Mouse (Mus musculus) fibroblast of lung, adult 2 months (primary cell): ENCODE measurements around the gene Dnm2.
A peak's percentile ranks its signal among the peaks of the same experiment; 100 is the strongest.

Experiments used
- DNase-seq: peaks from one replicate; pipeline ENCODE4 v3.0.0-alpha.2; 2011; ENCODE audit warnings: low read depth

Gene Dnm2

DNA sequence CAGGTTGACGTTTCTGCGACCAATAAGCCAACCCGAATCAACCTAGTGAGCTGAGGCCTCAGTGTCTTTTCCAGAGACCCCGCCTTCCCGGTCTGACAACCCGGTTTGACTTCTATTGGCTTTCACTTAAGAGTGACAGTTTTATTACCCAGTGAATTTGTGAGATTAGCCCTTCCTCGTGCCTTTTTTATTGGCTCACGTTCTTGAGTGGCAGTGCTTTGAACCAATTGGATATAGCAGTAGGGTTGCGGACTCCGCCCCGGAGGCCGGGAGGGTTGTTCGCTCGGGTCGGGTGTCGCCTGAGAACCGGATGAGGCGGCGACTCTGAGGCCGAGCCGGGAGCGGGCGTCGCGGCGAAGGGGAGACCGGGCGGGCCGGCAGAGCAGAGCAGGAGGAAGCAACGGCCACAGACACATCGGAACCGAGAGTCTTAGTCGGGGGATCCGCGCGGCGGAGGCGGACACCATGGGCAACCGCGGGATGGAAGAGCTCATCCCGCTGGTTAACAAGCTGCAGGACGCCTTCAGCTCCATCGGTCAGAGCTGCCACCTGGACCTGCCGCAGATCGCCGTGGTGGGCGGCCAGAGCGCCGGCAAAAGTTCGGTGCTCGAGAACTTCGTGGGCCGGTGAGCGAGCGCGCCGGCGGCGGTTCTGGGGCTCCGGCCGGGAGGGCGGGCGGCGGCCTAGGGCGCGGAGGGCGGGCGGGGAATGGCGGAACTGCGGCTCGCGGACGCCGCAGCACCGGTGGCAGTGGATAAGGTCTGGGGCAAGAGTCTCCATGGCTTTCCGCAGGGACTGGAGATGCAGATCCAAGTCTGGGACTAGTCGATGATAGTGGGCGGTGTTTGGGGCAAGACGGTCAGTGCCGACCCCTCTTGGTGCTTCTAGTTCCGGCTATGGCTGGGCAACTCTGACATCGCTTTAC is at the start of gene Dnm2:
Gene Dnm2 (plus strand): TSS at position 278 of the 925 bp plus-strand sequence.
- peak; percentile 97 for DNase-seq

DNA sequence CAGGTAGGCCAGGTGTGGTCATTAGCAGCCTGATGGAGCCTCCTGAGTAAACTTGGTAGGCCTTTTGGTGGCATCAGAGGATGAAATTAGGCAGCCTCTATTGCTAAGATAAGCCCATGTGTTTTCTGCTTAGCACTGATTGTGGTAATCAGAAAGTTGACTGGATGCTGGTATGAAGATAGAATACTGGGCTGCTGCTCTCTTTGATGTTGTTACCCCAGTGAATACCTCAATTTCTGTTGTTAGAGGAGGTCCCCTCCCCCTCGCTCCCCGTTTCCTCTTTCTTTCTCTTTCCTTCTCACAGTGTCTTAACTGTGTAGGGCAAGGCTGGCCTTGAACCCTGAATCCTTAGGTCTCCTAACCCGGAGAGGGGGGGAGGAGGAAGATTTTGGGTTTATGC is 45.5 kb upstream of the Dnm2 start:
- DNase-seq = no peak

DNA sequence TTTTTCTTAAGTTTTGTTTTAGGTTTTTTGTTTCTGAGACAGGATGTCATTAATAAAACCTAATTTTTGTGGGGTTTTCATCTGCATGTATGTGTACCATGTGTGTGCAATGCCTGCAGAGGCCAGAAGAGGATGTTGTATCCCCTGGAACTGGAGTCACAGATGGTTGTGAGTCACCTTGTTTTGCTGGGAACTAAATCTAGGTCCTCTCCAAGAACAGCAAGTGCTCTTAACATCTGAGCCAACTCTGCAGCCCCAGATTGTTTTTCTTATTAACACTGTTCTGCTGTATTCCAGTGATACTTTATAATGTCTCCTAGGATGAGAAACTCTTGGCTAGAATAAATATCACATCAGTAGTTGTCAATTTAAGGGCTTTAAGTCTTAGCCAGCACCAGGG is 43.8 kb upstream of the Dnm2 start:
- DNase-seq = no peak

DNA sequence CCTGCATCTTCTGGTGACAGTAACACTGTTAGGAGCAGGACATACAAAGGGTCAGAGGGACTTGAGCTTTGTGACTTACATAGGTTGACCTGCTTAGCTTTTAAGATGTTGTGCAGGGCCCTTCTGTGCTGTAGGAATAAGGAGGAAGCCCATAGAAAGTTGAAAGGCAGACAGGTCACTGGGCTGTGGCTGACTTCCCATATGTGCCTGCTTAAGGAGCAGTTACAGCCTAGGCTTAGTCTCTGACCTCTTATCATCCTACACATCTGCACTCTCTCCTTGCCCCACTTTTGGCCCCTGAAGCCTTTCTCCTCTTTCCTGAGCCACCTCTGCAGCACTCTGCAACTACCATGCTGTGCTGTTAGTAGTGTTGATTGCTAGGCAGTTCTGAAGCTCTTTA is 40.7 kb upstream of the Dnm2 start:
- no peak for DNase-seq

DNA sequence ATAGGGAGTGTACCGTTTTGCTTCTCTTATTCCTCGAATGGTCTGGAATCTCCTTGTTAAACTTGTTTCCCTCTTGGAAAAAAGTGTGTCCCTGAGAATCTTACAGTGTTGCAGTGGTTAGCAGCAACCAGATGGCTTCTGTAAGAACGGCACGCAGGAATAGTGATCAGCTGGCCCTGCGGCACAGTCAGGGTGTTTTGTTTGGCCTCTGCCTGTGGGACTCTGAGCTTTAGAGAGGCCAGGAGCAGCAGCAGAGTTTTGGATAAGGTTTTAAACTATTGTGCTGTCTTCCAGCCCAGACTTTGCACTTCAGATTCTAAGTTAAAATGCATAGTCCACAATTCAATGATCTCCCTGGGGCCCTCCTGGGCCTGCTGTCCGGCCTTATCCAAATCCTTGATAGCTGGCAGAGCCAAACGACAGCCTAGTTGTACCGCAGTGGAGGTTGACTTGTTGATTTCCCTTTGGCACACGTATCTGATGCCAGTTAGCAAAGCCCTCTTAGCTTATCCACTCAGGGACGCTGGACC is 32.0 kb upstream of the Dnm2 start:
- no peak for DNase-seq

DNA sequence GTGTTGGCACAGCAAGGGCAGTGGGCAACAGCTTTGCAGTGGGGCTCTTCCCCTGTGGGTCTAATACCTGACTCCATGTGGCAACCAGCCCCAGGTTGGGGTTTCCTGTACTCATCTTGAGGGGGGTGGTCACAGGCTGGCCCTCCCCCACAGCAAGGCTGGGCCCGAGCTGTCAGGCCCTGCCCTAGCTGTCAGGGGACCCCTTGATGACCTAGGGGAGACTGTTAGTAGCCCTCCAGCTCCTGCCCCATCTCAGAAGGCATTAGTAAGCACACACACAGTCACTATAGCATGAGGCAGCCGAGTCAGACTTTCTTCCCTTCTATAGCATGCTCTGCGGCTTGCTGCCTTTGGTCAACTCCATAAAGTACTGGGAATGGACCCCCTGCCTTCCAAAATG is 29.0 kb upstream of the Dnm2 start:
- DNase-seq = no peak

DNA sequence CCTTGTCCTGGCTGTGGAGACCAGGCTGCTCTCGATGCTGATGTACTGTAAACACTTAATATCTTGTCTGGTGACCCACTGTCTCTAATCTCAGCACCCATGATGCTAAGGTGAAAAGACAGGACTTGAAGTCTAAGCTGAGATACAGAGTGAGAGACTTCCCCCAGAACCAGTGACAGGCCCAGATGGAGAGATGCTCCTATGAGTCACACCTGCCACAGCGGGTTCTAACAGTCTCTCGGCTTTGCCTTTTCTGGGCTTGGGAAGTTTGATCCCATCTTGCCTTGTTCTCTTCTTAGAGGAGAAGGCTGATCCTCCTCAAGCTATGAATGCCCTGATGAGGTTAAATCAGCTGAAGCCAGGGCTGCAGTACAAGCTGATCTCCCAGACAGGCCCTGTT is 27.5 kb upstream of the Dnm2 start:
- no peak for DNase-seq

DNA sequence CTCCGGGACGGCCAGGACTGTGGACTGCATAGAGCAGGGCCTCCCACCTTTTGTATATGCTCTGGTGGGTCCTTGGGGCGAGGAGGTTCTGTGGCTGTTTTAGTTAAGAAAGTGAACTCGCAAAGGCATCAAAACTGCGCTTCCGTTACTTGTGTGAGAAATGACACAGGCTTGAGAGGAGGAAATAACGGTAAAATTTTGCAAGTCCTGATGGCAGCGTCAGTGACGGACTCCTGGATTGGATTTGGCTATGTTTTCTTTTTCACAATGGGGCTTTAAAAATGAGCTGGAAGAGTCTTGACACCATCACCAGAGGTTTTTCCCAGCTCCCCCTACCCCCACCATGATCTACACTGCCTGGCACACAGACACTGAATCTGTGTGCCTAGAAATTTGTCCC is 23.7 kb upstream of the Dnm2 start:
- DNase-seq = no peak

DNA sequence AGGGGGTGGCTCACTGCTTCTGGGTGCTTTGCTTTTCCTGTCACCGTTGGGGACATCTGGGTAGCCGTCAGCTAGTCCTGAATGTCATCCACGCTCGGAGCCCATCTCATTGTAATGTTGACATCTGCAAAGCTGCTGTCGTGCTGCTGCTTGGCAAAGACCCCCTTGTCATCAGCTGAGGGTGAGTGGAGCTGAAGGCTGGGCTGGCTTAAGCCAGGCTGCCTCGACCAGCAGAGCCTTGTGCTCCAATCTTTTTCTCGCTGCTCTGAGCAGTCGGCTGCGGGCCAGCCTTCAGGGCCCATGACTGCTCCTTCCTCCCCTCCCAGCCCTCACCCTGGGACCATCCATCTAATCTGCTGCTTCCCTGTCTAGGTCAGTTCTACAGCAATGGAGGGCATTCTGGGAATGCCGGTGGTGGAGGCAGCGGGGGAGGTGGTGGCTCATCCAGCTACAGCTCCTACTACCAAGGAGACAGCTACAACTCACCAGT is 21.9 kb upstream of the Dnm2 start:
- no peak for DNase-seq

DNA sequence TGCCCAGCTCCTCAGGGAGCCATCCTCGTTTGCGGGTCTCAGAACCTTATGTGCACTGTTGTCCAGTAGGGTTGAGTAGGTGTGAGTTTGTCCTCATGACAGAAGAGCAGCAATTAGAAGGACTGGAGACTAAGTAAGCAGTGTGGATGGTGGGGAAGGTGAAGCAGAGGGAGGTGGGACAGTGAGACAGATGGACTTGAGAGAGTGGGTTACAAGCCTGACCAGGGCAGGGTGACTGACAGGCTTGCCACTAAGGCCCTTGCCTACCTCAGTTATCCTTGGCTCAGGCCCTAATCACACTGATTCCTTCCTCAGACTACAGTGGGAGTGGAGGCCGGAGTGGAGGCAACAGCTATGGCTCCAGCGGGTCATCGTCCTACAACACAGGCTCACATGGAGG is 21.0 kb upstream of the Dnm2 start:
- DNase-seq = no peak

DNA sequence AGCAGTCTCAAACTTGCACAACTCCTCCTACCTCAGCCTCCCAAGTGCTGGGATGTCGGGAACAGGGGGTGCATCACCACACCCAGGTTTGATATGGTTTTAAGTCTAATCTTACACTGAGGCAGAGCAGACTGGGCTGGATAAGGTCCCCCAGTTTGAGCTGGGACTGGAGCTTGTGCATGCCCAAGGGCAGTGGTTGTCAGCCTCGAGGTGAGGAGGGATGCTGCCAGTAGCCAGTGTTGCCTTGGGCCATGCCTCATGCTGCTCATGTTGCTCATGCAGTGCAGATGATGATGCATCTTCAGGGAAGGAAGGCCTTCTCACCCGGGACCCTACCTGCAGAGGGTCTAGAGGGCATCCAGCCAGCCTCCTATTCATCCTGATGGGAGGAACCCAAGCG is 19.2 kb upstream of the Dnm2 start:
- no peak for DNase-seq

DNA sequence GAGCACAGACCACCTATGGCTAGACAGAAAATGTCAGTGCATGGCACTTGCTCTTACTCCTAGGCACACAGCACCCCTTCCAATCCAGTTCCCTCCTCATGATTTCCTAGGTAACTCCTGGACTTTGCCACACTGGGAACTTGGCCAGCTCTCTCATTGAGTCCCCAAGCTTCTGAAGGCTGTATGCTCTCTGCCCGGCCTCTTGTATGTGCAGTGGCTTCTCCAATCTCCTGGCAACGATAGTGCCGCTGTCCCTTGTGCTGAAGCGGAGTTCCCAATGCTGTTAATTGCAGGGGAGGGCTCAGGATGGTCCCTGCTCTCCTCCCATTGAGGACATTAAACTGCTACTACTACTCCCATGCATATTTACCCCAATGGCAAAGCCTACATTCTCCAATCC is 16.8 kb upstream of the Dnm2 start:
- DNase-seq = no peak

DNA sequence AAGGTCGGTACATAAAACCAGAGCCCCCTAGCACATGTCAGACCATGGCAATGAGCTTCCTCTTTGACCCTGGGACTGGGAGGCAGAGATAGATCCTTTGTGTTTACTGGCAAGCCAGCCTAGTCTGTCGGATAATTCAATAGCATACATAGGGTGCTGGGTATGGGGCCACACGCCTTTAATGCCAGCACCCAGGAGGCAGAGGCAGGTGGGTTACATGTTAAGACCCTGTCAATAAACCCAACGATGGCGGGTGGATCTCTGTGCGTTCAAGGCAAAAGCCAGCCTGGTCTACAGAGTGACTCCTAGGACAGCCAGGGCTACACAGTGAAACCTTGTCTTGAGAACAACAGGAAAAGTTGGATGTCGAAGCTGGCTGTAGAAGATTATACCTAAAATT is 16.1 kb upstream of the Dnm2 start:
- no peak for DNase-seq

DNA sequence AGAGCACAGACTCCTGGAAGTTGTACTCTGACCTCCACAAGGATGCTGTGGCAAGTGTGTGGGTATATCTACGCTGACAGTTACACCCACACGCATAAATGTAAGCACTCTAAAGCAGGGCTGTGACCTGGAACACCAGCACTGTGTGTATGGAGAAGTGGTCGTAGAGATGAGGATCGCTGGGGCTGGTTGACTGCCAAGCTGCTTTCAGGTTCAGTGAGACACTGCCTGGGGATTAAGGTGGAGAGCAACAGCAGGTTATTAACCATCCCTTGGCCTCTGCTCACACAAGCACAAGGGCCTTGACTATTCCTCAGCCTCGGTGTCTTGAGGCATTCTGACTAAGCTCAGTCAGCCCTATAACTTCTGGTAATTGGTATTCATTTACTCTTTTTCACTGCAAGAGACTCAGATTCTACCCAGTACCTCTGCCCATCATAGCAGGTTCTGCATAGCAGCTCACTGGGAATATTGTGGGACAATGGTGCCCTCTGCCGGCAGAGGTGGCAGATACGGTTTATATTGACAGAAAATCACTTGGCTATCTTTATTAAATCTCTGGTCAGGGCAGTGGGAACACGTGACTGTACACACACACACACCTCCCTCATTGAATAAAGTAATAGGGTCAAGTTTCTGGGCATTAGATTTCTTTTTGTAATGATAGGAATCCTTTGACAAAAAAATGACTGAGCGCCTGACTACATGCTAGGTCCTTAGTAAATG is 15.0 kb upstream of the Dnm2 start:
- DNase-seq = peak; percentile 65

DNA sequence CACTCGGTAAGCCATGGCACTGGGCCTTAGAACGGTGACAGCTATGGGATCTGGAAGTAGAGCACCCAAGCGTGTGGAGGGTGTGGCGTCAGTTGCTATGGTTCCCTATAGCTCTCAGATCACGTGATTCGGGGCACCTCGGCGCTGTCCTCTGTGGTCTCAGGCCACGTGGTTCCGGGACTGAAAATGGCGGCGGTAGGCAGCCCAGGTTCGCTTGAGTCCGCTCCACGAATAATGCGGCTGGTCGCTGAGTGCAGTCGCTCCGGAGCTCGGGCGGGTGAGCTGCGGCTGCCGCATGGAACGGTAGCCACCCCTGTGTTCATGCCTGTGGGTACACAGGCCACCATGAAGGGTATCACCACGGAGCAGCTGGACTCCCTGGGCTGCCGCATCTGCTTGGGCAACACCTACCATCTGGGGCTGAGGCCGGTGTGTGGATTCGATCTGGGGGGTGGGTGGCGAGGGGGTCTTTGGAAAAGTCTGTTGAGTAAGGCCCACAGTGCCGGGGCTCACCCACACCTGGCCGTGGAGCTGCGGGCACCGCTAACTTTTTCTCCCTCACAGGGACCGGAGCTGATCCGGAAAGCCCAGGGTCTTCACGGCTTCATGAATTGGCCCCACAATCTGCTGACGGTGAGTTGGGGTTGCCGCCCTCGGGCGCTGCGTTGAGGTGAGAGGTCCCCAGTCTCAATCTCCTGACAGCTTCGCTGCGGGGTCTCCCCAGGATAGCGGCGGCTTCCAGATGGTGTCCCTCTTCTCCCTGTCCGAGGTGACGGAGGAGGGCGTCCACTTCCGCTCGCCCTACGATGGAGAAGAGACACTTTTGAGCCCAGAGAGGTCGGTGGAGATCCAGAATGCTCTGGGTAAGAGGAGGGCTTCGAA is 12.8 kb upstream of the Dnm2 start, which contains the start of gene Qtrt1:
Gene Qtrt1 (plus strand): TSS at position 169 of the 882 bp plus-strand sequence.
- DNase-seq = peak; percentile 60

DNA sequence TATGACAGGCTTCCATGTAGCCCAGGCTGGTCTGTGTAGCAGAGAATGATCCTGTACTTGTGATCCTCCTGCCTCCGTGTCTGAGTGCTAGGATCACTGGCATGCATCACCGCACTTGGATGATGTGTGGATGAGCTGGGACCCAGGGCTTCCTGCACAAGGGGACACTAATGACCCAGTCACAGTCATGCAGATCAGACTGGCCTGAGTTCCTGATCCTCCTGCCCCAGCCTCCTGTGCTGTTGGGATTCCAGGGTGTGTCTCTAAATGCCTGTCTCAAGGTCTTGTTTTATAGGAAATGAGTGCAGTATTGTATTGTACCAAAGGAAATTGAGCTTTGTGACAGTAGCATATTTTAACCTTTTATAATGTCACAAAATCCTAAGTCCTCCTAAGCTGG is 6.8 kb upstream of the Dnm2 start:
- no peak for DNase-seq

DNA sequence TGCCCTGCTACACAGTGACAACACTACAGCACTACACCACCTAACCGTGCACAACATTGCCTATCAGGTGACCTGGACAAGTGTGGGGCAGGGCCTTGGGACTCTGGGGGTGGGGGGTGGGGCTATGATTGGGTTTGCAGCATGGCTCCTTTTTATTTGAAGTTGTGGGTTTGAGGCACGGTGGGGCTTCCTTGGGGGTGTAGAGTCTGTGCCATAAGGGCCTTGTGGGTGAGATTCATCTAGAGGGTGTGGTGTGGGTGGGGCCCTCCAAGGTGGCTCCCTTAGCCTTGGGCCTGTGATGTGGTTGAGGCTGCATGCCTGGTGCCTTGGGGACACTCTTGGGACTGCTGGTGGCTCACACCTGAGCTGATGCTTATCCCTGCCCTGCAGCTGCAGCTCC is 5.1 kb upstream of the Dnm2 start:
- DNase-seq = no peak

DNA sequence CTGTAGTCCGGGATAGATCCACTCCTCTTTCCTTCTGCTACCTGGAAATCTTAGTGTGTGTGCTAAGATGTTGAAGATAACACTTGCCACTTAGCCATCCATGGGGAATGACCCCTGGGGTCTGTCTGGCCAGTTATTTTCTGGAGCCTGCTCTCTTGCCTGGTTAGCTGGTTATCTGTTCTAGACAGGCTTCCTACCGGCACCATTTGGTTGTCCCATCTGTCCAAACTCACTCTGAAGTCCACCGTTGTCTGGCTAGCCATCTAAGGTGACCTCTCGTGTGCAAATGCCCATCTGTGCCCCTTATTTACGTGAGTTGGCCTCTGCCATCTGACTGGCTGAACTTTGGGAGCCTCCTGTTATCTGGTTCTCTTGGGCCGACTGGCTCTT is 843 bp downstream of the Dnm2 start:
- no peak for DNase-seq

DNA sequence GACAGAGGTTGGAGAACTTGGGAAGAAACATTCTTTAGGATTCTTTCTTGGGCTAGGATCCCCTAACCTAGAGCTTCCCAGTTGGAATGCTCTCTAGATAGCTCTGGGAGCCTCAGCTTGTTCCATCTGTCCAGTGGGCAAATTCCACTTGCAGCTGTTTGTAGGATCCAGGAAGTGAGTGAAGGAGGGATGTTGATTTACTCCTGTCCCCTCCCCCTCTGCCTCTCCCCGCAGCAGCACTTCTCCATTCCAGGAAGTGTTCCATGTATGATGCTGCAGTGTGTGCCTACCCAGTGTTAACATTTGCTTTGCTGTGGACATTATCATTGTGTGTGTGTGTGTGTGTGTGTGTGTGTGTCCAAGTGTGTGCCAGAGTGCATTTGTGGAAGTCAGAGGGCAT is 1.3 kb downstream of the Dnm2 start:
- no peak for DNase-seq

DNA sequence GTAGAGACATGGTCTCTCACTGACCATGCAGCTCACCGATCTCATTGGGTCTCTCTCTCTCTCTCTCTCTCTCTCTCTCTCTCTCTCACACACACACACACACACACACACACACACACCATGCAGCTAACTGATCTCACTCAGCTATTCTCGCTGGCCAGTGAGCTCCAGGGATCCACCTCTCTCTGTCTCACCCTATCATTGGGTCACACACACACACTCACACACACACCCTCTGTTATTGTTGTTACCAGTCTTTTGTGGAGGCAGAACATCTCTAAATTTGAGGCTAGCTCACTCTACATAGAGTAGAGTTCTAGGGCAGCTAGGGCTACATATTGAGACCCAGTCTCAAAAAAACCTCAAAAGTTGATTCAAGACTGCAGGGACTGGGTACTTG is 1.8 kb downstream of the Dnm2 start:
- DNase-seq = no peak

DNA sequence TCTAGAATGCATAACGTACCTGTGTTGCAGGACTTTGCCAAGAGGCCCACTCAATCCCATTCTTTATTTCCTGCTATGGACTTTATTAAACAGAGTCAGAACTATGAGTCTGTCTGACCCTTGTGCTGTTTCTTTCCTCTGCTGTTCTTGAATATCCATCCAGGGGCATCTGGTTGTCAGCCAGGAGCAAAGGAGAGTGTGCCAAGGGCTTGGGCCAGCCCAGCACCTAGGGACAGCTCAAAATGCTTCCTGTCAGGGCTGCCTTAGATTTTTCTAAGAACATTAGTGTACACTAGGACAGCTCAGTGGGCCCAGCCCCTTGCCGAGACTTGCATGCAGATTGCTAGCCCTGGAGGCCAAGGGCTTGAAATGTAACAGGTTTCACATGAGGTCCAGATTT is 3.1 kb downstream of the Dnm2 start:
- no peak for DNase-seq

DNA sequence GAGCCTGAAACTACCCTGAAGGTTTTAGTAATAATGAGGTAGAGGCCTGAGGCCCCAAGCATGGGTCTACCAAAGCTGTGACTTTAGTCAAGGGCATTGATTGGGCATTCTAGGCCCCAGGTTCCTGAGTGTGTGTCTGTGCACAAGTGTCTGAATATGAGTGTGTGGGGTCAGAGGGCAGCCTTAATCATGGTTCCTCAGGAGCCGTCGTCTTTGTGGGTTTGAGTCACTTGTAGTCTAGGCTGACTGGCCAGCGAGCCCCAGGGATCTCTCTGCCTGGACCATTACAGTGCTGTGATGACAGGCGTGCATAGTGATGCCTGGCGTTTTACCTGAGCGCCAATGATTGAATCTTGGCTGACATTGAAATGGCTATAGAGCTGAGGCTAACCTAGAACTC is 3.5 kb downstream of the Dnm2 start:
- DNase-seq = no peak
